Mouse (Mus musculus) limb, embryonic 11.5 days (tissue): Measurements from ENCODE around the gene Cdkl3. TPM values are rescaled to one million over a fixed set of nuclear protein-coding genes. Genes with fewer than 3 reads are reported as not detected.

Experiments
- ATAC-seq: fragments of 200-750 bp; cut with Nextera tagmentation; 2 replicates; pipeline ENCODE4 v1.8.0; 2017; ENCODE audit warnings: low read depth; ENCODE audit not compliant: insufficient number of reproducible peaks, low FRiP score, low TSS enrichment
- DNase-seq: peaks from one replicate; pipeline ENCODE4 v3.0.0-alpha.2; 2015; ENCODE audit warnings: low spot score
- H3K27ac ChIP-seq: fragments of 300-500 bp; sonication (generic); replicated peaks from 2 replicates; pipeline ENCODE4 v1.5.1; 2014; ENCODE audit warnings: low read depth, mild to moderate bottlenecking, low read length
- H3K27me3 ChIP-seq: fragments of 300-500 bp; sonication (generic); 2 replicates; pipeline ENCODE4 v1.6.1; 2014; ENCODE audit warnings: mild to moderate bottlenecking, low read length, mixed read lengths; ENCODE audit not compliant: control insufficient read depth, insufficient read depth
- H3K36me3 ChIP-seq: fragments of 300-500 bp; sonication (generic); 2 replicates; pipeline ENCODE4 v1.6.1; 2014; ENCODE audit warnings: mild to moderate bottlenecking, low read length, moderate library complexity, mixed read lengths; ENCODE audit not compliant: control insufficient read depth, insufficient read depth
- H3K4me1 ChIP-seq: fragments of 300-500 bp; sonication (generic); 2 replicates; pipeline ENCODE4 v1.6.1; 2014; ENCODE audit warnings: low read length, mixed read lengths; ENCODE audit not compliant: control insufficient read depth, insufficient read depth
- H3K4me2 ChIP-seq: fragments of 300-500 bp; sonication (generic); 2 replicates; pipeline ENCODE4 v1.6.1; 2014; ENCODE audit warnings: low read depth, mild to moderate bottlenecking, moderate library complexity; ENCODE audit not compliant: severe bottlenecking
- H3K4me3 ChIP-seq: fragments of 300-500 bp; sonication (generic); 2 replicates; pipeline ENCODE4 v1.5.1; 2014; ENCODE audit warnings: low read depth, low read length
- H3K9ac ChIP-seq: fragments of 300-500 bp; sonication (generic); 2 replicates; pipeline ENCODE4 v1.6.1; 2014; ENCODE audit warnings: mild to moderate bottlenecking, low read length
- H3K9me3 ChIP-seq: fragments of 300-500 bp; sonication (generic); 2 replicates; pipeline ENCODE4 v1.6.1; 2016; ENCODE audit warnings: low read length; ENCODE audit not compliant: control insufficient read depth
- WGBS: fragments of 180-500 bp; shearing (Covaris S2); extraction: QIAGEN DNeasy Blood & Tissue Kit; methylation state at CpG from one replicate; pipeline ENCODE4 v1.1.7; 2014; 5-methylcytosine and 5-hydroxymethylcytosine counted together
- polyA plus RNA-seq: library from polyadenylated mRNA; unstranded; fragments of >200 nt; fragmentation: Nextera tagmentation; extraction: Ambion mirVana; gene quantifications from 2 replicates; pipeline ENCODE4 v1.2.1, GENCODE M21; 2014

The Cdkl3 gene
- polyA plus RNA-seq, 1 experiment from 2014 or later: 9.6 TPM

DNA sequence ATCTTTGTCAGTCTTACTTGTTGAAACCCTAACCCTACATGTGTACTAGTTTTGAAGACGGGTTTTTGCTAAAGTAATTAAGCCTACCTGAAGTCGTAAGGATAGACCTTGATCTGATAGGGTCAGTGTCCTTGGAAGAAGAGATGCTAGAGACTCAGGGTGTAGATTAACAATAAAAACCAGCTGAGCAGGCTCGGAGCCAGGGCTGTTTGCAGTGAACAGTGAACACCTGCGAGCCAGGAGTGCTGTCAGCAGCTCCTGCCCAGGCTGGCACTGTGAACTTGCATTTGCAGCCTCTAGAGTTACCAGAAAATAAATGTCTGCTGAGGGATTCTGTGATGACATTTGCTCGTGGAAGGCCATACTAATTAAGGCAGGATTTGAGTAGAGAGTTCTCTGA, 55.0 kb downstream of the Cdkl3 start:
- H3K4me3 ChIP-seq: no peak overlapping the region
- DNase-seq (no peak), ATAC-seq (no peak)
- no peaks in the 10 kb centered on the region for H3K36me3 ChIP-seq
- no peaks in the 10 kb centered on the region for H3K27me3 ChIP-seq
- no peaks in the 10 kb centered on the region for H3K9me3 ChIP-seq
- no peaks in the 10 kb centered on the region for H3K4me1 ChIP-seq
- no peak overlapping the region for H3K4me2 ChIP-seq
- no peak overlapping the region for H3K9ac ChIP-seq
- H3K27ac ChIP-seq: no peak overlapping the region
- 67% methylated on average over 5 of the region's 5 CpGs for WGBS

DNA sequence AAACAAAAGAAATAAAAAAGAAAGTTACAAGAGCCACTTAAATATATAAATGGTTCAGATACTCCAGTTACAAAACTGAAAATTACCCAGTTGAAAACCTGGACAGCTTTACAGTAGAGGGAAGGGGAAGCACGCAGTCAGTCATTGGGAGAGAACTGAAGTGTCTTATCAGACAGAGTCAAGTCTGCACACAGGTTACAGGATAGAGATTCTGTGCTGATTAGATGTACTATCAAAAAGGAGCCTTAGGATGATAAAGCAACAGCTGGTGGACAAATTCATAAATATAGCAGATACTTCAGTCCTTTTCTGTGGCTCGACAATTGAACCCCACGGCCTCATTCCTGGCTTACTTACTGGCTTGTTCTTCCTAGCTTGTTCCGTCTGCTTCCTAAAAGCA, 56.3 kb downstream of the Cdkl3 start:
- Histone ChIP-seq H3K4me1 (no peaks in the 10 kb centered on the region), H3K9me3 (no peaks in the 10 kb centered on the region), H3K9ac (no peak overlapping the region), H3K27ac (no peak overlapping the region), H3K27me3 (no peaks in the 10 kb centered on the region), H3K36me3 (no peaks in the 10 kb centered on the region), H3K4me3 (no peak overlapping the region), H3K4me2 (no peak overlapping the region)
- 92% methylated on average over 4 of the region's 4 CpGs for whole genome bisulfite sequencing
- DNase-seq (no peak), ATAC-seq (no peak)

- Histone ChIP-seq H3K9ac (no peak overlapping the region), H3K4me3 (no peak overlapping the region), H3K27me3 (no peaks in the 10 kb centered on the region), H3K36me3 (no peaks in the 10 kb centered on the region), H3K27ac (no peak overlapping the region), H3K4me2 (no peak overlapping the region), H3K9me3 (no peaks in the 10 kb centered on the region), H3K4me1 (no peaks in the 10 kb centered on the region)
- WGBS: 96% methylated on average over 5 of the region's 5 CpGs
- ATAC-seq (no peak), DNase-seq (no peak)
Observed at GRCm38 (mm10) chr11:52062406-52062805, 58.4 kb downstream of the Cdkl3 start.

GRCm38 (mm10) chr11:52064398-52064797, 60.4 kb downstream of the Cdkl3 start:
- DNase-seq (no peak), ATAC-seq (no peak)
- H3K4me2 ChIP-seq: no peak overlapping the region
- H3K4me1 ChIP-seq: no peaks in the 10 kb centered on the region
- no peak overlapping the region for H3K9ac ChIP-seq
- no peak overlapping the region for H3K27ac ChIP-seq
- WGBS: 57% methylated on average over 3 of the region's 3 CpGs
- H3K9me3 ChIP-seq: no peaks in the 10 kb centered on the region
- no peaks in the 10 kb centered on the region for H3K27me3 ChIP-seq
- H3K36me3 ChIP-seq: no peaks in the 10 kb centered on the region
- H3K4me3 ChIP-seq: no peak overlapping the region

DNA sequence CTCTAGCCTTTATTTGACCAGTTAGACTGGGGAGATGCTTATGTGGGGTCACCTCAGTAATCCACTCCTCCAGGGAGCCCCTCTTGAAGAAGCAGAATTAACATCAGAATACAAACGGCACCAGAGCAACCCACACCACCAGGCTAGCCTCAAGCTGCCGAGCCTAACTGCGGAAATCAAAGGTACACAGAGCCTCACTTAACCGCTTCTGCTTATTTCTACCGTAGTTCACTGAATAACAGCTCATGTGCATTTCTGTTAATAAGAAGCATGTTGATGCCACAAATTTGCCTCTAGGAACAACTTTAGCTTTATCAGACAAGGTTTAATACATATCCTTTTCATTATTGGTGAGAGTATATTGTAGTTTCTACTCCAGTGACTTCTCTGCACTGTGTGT, 61.8 kb downstream of the Cdkl3 start:
- Histone ChIP-seq H3K4me1 (no peaks in the 10 kb centered on the region), H3K27ac (no peak overlapping the region), H3K4me3 (no peak overlapping the region), H3K4me2 (peak overlapping the region; percentile 12; the same call in 1 of the 2 replicates), H3K9ac (peak overlapping the region; percentile 27; the same call in 1 of the 2 replicates), H3K27me3 (no peaks in the 10 kb centered on the region), H3K36me3 (no peaks in the 10 kb centered on the region), H3K9me3 (no peaks in the 10 kb centered on the region)
- WGBS: 6% methylated on average over 5 of the region's 5 CpGs
- DNase-seq (peak; percentile 23), ATAC-seq (no peak)

DNA sequence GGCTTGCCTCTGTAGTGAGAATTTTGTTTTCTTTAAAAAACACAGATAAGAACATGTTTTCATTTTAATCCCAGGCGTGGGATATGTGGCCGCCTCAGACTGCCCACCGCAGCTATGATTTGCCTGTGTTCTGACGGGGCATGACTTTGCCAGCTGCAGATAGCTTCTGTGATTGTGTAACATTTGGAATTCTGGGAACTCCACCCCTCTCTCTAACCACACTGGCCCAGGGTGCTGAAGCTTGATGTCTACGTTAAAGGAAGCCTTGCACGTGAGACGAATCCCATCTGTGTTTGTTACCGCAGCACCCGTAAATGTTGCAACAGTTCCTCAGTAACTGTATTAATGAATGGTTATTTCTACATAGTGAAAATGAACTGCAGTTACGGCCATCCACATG, 67.7 kb downstream of the Cdkl3 start:
- Histone ChIP-seq H3K9ac (no peak overlapping the region), H3K27me3 (no peaks in the 10 kb centered on the region), H3K4me2 (no peak overlapping the region), H3K27ac (no peak overlapping the region), H3K9me3 (no peaks in the 10 kb centered on the region), H3K36me3 (no peaks in the 10 kb centered on the region), H3K4me3 (no peak overlapping the region), H3K4me1 (no peaks in the 10 kb centered on the region)
- 85% methylated on average over 10 of the region's 10 CpGs for WGBS
- DNase-seq (no peak), ATAC-seq (no peak)

DNA sequence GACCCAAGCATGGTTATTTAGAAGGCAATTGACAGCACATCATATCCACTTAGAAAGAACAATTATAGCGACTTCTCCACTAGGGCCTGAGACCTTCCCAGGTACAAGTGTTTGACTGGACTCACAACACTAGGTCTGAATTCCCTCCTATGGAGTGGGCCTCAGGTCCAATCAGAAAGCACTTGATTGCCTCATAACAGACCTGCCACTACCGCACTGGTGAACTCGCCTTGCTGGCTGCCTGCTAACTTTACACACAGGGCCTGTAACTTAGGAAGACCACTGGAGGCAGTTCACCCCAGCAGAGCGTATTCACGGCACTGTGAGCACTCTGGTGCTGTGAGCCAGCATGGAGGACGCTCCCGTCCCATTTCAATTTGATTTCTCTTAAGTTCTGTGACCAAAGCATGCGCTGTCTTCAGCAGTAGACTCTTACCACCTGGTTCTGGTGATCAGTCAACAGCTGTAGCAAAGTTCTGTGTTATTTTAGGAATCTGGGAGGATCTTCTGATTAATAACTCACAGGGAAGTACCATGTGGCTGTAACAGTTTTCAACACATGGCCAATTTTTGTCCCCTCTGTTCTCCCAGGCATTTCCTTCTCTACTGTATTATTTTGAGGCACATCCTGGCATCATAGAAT, 69.6 kb downstream of the Cdkl3 start:
- H3K4me3 ChIP-seq: no peak overlapping the region
- H3K9me3 ChIP-seq: no peaks in the 10 kb centered on the region
- no peak overlapping the region for H3K9ac ChIP-seq
- DNase-seq (no peak), ATAC-seq (no peak)
- H3K27me3 ChIP-seq: no peaks in the 10 kb centered on the region
- H3K27ac ChIP-seq: no peak overlapping the region
- H3K36me3 ChIP-seq: no peaks in the 10 kb centered on the region
- WGBS: 75% methylated on average over 8 of the region's 8 CpGs
- H3K4me1 ChIP-seq: no peaks in the 10 kb centered on the region
- H3K4me2 ChIP-seq: no peak overlapping the region

- no peak for DNase-seq
- Histone ChIP-seq H3K9ac (no peak overlapping the region), H3K9me3 (no peaks in the 10 kb centered on the region), H3K4me2 (no peak overlapping the region), H3K4me1 (no peaks in the 10 kb centered on the region), H3K4me3 (no peak overlapping the region), H3K27me3 (no peaks in the 10 kb centered on the region), H3K36me3 (no peaks in the 10 kb centered on the region), H3K27ac (no peak overlapping the region)
- no peak for ATAC-seq
- WGBS: 74% methylated on average over 14 of the region's 14 CpGs
Observed at GRCm38 (mm10) chr11:52074626-52075470, 70.8 kb downstream of the Cdkl3 start.
